Mouse (Mus musculus) MEL (cell line): Measurements from ENCODE around the gene Pygm. TPM values are rescaled to one million over a fixed set of nuclear protein-coding genes. Genes with fewer than 3 reads are reported as not detected.

Experiments
- DNase-seq: peaks from one replicate; pipeline ENCODE4 v3.0.0; 2011; ENCODE audit warnings: low read depth, low spot score
- H3K27ac ChIP-seq: 2 replicates; pipeline ENCODE4 v1.5.1; 2012; ENCODE audit warnings: low read depth, mild to moderate bottlenecking, control low read depth, low read length, moderate library complexity; ENCODE audit not compliant: control insufficient read depth
- H3K27me3 ChIP-seq, 2 experiments: fragments of 150-350 bp in 1 of 2; sonication (generic) in 1 of 2; 2 replicates each; pipeline ENCODE4 v1.6.1; 2012; ENCODE audit warnings: low read length in 2 of 2, mild to moderate bottlenecking in 2 of 2, improper control_type of control experiment in 1 of 2, moderate library complexity in 1 of 2; ENCODE audit not compliant: insufficient read depth in 2 of 2, control insufficient read depth in 1 of 2
- H3K36me3 ChIP-seq, 2 experiments: 2 replicates each; pipeline ENCODE4 v1.6.1; 2012 to 2014; ENCODE audit warnings: low read length in 2 of 2, improper control_type of control experiment in 1 of 2, inconsistent platforms in 1 of 2, mild to moderate bottlenecking in 1 of 2; ENCODE audit not compliant: insufficient read depth in 2 of 2, control insufficient read depth in 1 of 2
- H3K4me1 ChIP-seq, 2 experiments: fragments of 150-350 bp in 1 of 2; sonication (generic) in 1 of 2; 2 replicates each; pipeline ENCODE4 v1.6.1; 2012; ENCODE audit warnings: low read length in 2 of 2, improper control_type of control experiment in 1 of 2, mild to moderate bottlenecking in 1 of 2; ENCODE audit not compliant: insufficient read depth in 2 of 2, control insufficient read depth in 1 of 2
- H3K4me3 ChIP-seq, 2 experiments: fragments of 150-350 bp in 1 of 2; sonication (generic) in 1 of 2; 2 replicates each; pipeline ENCODE4 v1.5.1; 2012; ENCODE audit warnings: low read depth in 2 of 2, low read length in 2 of 2, mild to moderate bottlenecking in 2 of 2, moderate library complexity in 2 of 2, control low read depth in 1 of 2, improper control_type of control experiment in 1 of 2; ENCODE audit not compliant: control insufficient read depth in 1 of 2, insufficient read depth in 1 of 2
- H3K79me2 ChIP-seq: 2 replicates; pipeline ENCODE4 v1.6.1; 2012; ENCODE audit warnings: mild to moderate bottlenecking, low read length, moderate library complexity; ENCODE audit not compliant: control insufficient read depth, poor library complexity, insufficient read depth
- H3K9ac ChIP-seq: 2 replicates; pipeline ENCODE4 v1.6.1; 2012; ENCODE audit warnings: low read depth, mild to moderate bottlenecking, control low read depth, low read length, moderate library complexity; ENCODE audit not compliant: control insufficient read depth, poor library complexity, severe bottlenecking
- H3K9me3 ChIP-seq: fragments of 150-350 bp; sonication (generic); replicated peaks from 2 replicates; pipeline ENCODE4 v1.6.1; 2012; ENCODE audit warnings: mild to moderate bottlenecking, low read length, improper control_type of control experiment, moderate library complexity; ENCODE audit not compliant: insufficient read depth
- BHLHE40 ChIP-seq: IDR thresholded peaks from 2 replicates; pipeline ENCODE4 v1.6.1; 2012; ENCODE audit warnings: low read depth, mild to moderate bottlenecking, inconsistent platforms, low read length, improper control_type of control experiment, borderline replicate concordance
- CHD1 ChIP-seq: IDR thresholded peaks from 2 replicates; pipeline ENCODE4 v1.6.1; 2012; ENCODE audit warnings: low read depth, mild to moderate bottlenecking, inconsistent platforms, low read length, improper control_type of control experiment
- CHD2 ChIP-seq: IDR thresholded peaks from 2 replicates; pipeline ENCODE4 v1.6.1; 2011; ENCODE audit warnings: low read length, improper control_type of control experiment
- CTCF ChIP-seq, 3 experiments: IDR thresholded peaks in 2 of 3; conservative IDR thresholded peaks in 1 of 3; 2 replicates each; pipeline ENCODE4 v1.5.1; 2011 to 2012; ENCODE audit warnings: low read length in 3 of 3, low read depth in 2 of 3, mild to moderate bottlenecking in 2 of 3, improper control_type of control experiment in 1 of 3, inconsistent platforms in 1 of 3, mixed read lengths in 1 of 3, moderate library complexity in 1 of 3; ENCODE audit not compliant: control insufficient read depth in 1 of 3, insufficient read depth in 1 of 3, poor library complexity in 1 of 3, severe bottlenecking in 1 of 3
- E2F4 ChIP-seq: IDR thresholded peaks from 2 replicates; pipeline ENCODE4 v1.6.1; 2011; ENCODE audit warnings: low read depth, low read length, improper control_type of control experiment, borderline replicate concordance
- ELF1 ChIP-seq: IDR thresholded peaks from 2 replicates; pipeline ENCODE4 v1.6.1; 2014; ENCODE audit warnings: low read depth, mild to moderate bottlenecking, inconsistent platforms, low read length, improper control_type of control experiment, moderate library complexity
- EP300 ChIP-seq, 2 experiments: IDR thresholded peaks; 2 replicates each; pipeline ENCODE4 v1.6.1; 2011; ENCODE audit warnings: improper control_type of control experiment in 2 of 2, low read length in 2 of 2, low read depth in 1 of 2, mild to moderate bottlenecking in 1 of 2
- ETS1 ChIP-seq: IDR thresholded peaks from 2 replicates; pipeline ENCODE4 v1.6.1; 2012; ENCODE audit warnings: low read depth, mild to moderate bottlenecking, inconsistent platforms, low read length, improper control_type of control experiment, moderate library complexity
- GABPA ChIP-seq: IDR thresholded peaks from 2 replicates; pipeline ENCODE4 v1.6.1; 2012; ENCODE audit warnings: low read depth, mild to moderate bottlenecking, inconsistent platforms, low read length, improper control_type of control experiment, moderate library complexity
- JUND ChIP-seq: IDR thresholded peaks from 2 replicates; pipeline ENCODE4 v1.6.1; 2011; ENCODE audit warnings: low read depth, mild to moderate bottlenecking, improper control_type of control experiment, low read length
- KAT2A ChIP-seq: conservative IDR thresholded peaks from 2 replicates; pipeline ENCODE4 v1.6.1; 2012; ENCODE audit warnings: low read depth, low read length, improper control_type of control experiment, inconsistent platforms
- MAFK ChIP-seq: IDR thresholded peaks from 2 replicates; pipeline ENCODE4 v1.6.1; 2011; ENCODE audit warnings: low read depth, mild to moderate bottlenecking, low read length, improper control_type of control experiment, borderline replicate concordance
- MAX ChIP-seq: IDR thresholded peaks from 2 replicates; pipeline ENCODE4 v1.6.1; 2011; ENCODE audit warnings: low read length, improper control_type of control experiment
- MAZ ChIP-seq: IDR thresholded peaks from 2 replicates; pipeline ENCODE4 v1.6.1; 2012; ENCODE audit warnings: low read depth, mild to moderate bottlenecking, inconsistent platforms, low read length, improper control_type of control experiment
- MEF2A ChIP-seq: IDR thresholded peaks from 2 replicates; pipeline ENCODE4 v1.6.1; 2014; ENCODE audit warnings: low read depth, mild to moderate bottlenecking, inconsistent platforms, low read length, improper control_type of control experiment; ENCODE audit not compliant: poor library complexity, insufficient replicate concordance, severe bottlenecking; ENCODE audit errors: extremely low read depth
- MXI1 ChIP-seq: IDR thresholded peaks from 2 replicates; pipeline ENCODE4 v1.6.1; 2011; ENCODE audit warnings: mild to moderate bottlenecking, low read depth, low read length, improper control_type of control experiment
- MYB ChIP-seq: IDR thresholded peaks from 2 replicates; pipeline ENCODE4 v1.6.1; 2011; ENCODE audit warnings: mild to moderate bottlenecking, low read depth, low read length, improper control_type of control experiment
- MYC ChIP-seq: IDR thresholded peaks from 2 replicates; pipeline ENCODE4 v1.6.1; 2011; ENCODE audit warnings: low read depth, mild to moderate bottlenecking, low read length, improper control_type of control experiment, moderate library complexity
- NELFE ChIP-seq: IDR thresholded peaks from 2 replicates; pipeline ENCODE4 v1.6.1; 2011; ENCODE audit warnings: low read depth, low read length, improper control_type of control experiment
- NRF1 ChIP-seq: IDR thresholded peaks from 2 replicates; pipeline ENCODE4 v1.6.1; 2014; ENCODE audit warnings: low read depth, mild to moderate bottlenecking, inconsistent platforms, low read length, improper control_type of control experiment, moderate library complexity; ENCODE audit not compliant: poor library complexity, insufficient read depth, severe bottlenecking
- POLR2A ChIP-seq, 2 experiments: IDR thresholded peaks; 2 replicates each; pipeline ENCODE4 v1.6.1; 2011 to 2012; ENCODE audit warnings: low read length in 2 of 2, mild to moderate bottlenecking in 2 of 2, control low read depth in 1 of 2, improper control_type of control experiment in 1 of 2, low read depth in 1 of 2, moderate library complexity in 1 of 2; ENCODE audit not compliant: control insufficient read depth in 1 of 2, insufficient read depth in 1 of 2, poor library complexity in 1 of 2
- POLR2AphosphoS2 ChIP-seq: IDR thresholded peaks from 2 replicates; pipeline ENCODE4 v1.6.1; 2011; ENCODE audit warnings: low read length, improper control_type of control experiment
- POLR2AphosphoS5 ChIP-seq: IDR thresholded peaks from 2 replicates; pipeline ENCODE4 v1.6.1; 2012; ENCODE audit warnings: low read depth, borderline replicate concordance, mild to moderate bottlenecking, inconsistent platforms, low read length, moderate library complexity, mixed read lengths
- RAD21 ChIP-seq: IDR thresholded peaks from 2 replicates; pipeline ENCODE4 v1.6.1; 2011; ENCODE audit warnings: mild to moderate bottlenecking, low read depth, low read length, improper control_type of control experiment
- RCOR1 ChIP-seq: IDR thresholded peaks from 2 replicates; pipeline ENCODE4 v1.6.1; 2012; ENCODE audit warnings: low read depth, mild to moderate bottlenecking, inconsistent platforms, low read length, improper control_type of control experiment
- SIN3A ChIP-seq: IDR thresholded peaks from 2 replicates; pipeline ENCODE4 v1.6.1; 2012; ENCODE audit warnings: low read length, improper control_type of control experiment, inconsistent platforms
- SMC3 ChIP-seq: IDR thresholded peaks from 2 replicates; pipeline ENCODE4 v1.6.1; 2011; ENCODE audit warnings: low read depth, low read length, improper control_type of control experiment
- TAL1 ChIP-seq: IDR thresholded peaks from 2 replicates; pipeline ENCODE4 v1.6.1; 2012; ENCODE audit warnings: mild to moderate bottlenecking, inconsistent platforms, low read length, moderate library complexity, mixed read lengths
- TBP ChIP-seq: IDR thresholded peaks from 2 replicates; pipeline ENCODE4 v1.8.0; 2011; ENCODE audit warnings: low read depth, low read length, improper control_type of control experiment
- TCF12 ChIP-seq: IDR thresholded peaks from 2 replicates; pipeline ENCODE4 v1.6.1; 2014; ENCODE audit warnings: low read depth, mild to moderate bottlenecking, inconsistent platforms, low read length, improper control_type of control experiment, moderate library complexity
- UBTF ChIP-seq: IDR thresholded peaks from 2 replicates; pipeline ENCODE4 v1.6.1; 2012; ENCODE audit warnings: low read depth, mild to moderate bottlenecking, inconsistent platforms, low read length, improper control_type of control experiment, moderate library complexity, borderline replicate concordance; ENCODE audit not compliant: insufficient read depth
- USF1 ChIP-seq: IDR thresholded peaks from 2 replicates; pipeline ENCODE4 v1.6.1; 2014; ENCODE audit warnings: low read depth, mild to moderate bottlenecking, inconsistent platforms, low read length, improper control_type of control experiment, moderate library complexity
- USF2 ChIP-seq, 2 experiments: IDR thresholded peaks; 2 replicates each; pipeline ENCODE4 v1.6.1; 2011 to 2012; ENCODE audit warnings: improper control_type of control experiment in 2 of 2, low read length in 2 of 2, borderline replicate concordance in 1 of 2, inconsistent platforms in 1 of 2, low read depth in 1 of 2, mild to moderate bottlenecking in 1 of 2; ENCODE audit not compliant: insufficient read depth in 1 of 2
- ZC3H11A ChIP-seq: IDR thresholded peaks from 2 replicates; pipeline ENCODE4 v1.6.1; 2012; ENCODE audit warnings: low read depth, mild to moderate bottlenecking, inconsistent platforms, low read length, improper control_type of control experiment
- ZMIZ1 ChIP-seq: IDR thresholded peaks from 2 replicates; pipeline ENCODE4 v1.6.1; 2012; ENCODE audit warnings: low read depth, mild to moderate bottlenecking, inconsistent platforms, low read length, improper control_type of control experiment, moderate library complexity
- ZNF384 ChIP-seq: IDR thresholded peaks from 2 replicates; pipeline ENCODE4 v1.6.1; 2012; ENCODE audit warnings: low read depth, mild to moderate bottlenecking, inconsistent platforms, low read length, improper control_type of control experiment
- polyA plus RNA-seq, 2 experiments: library from polyadenylated mRNA; stranded (reverse) in 1 of 2; unstranded in 1 of 2; fragments of >175 nt in 1 of 2; fragments of >200 nt in 1 of 2; gene quantifications; 2 replicates each; pipeline versions ENCODE4 v1.2.1 to v1.2.4; 2012; ENCODE audit warnings: low replicate concordance in 2 of 2, low read depth in 1 of 2; ENCODE audit not compliant: insufficient read length in 2 of 2, insufficient read depth in 1 of 2, missing spikeins in 1 of 2
- total RNA-seq: library from RNA; depleted of rRNA; stranded (reverse); fragments of 300-350 nt; gene quantifications from 2 replicates; pipeline ENCODE4 v1.2.3, GENCODE M21; 2012

Gene Pygm
- total and polyA plus RNA-seq, 3 experiments: 0.73 to 3.3 TPM; not detected in 1

DNA sequence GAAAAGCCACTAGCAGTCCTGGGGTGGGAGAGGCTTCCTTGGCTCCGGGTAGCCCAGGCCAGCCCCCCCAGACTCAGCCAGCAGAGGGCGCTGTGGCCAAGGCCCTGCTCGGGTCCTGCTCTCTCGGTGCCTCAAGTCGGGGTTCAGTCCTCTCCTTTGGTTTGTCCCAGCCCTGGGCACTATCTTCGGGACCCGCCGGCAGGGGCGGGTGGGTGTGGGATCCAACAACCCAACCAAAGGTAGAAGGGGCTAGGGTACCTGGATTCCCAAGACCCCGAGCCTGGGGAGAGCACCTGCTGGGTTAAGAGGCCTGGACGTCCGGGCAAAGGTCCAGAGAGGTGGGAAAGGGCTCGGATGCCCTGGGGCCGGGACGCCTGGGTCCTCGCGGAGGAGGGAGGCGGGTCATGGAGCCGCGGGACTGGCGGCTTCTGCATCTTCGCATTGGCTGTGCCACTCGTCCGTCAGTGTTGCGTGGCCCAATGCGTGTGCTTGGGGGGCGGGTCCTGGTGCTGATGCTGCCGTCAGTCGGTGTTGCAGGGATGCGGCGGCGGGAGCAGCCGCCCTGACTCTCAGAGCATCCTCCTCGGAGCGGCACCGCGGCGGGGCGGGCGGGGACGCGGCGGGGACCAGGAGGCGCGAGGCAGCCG lies 34.2 kb downstream of the Pygm start, which contains the start of gene Nrxn2:
TSS of gene Nrxn2 (plus strand) at position 499 of the 647 bp plus-strand sequence.
- peak within 1 kb of the TSS; percentile 23 for H3K9ac ChIP-seq
- no peaks in the 10 kb centered on the region for H3K27me3 ChIP-seq
- no peaks in the 10 kb centered on the region for H3K36me3 ChIP-seq
- no peaks in the 10 kb centered on the region for H3K4me1 ChIP-seq
- no peaks in the 10 kb centered on the region for H3K79me2 ChIP-seq
- no peak within 1 kb of the TSS for H3K27ac ChIP-seq
- no peaks in the 10 kb centered on the region for H3K9me3 ChIP-seq
- peak; percentile 92 for DNase-seq
- peak within 1 kb of the TSS; percentile 53 to 60 for H3K4me3 ChIP-seq
- no peak for TF ChIP-seq POLR2A (IDR thresholded peaks at IDR 0.05; ENCODE audit: control insufficient read depth in 1 of 2, insufficient read depth in 1 of 2, low read depth in 1 of 2, low read length in 2 of 2, poor library complexity in 1 of 2)
- no peak for TF ChIP-seq EP300 (IDR thresholded peaks at IDR 0.05; ENCODE audit: low read depth in 1 of 2, low read length in 2 of 2)
- TF ChIP-seq NRF1: 0 out of 2 replicates have a peak, but pooled peaks have one; percentile 16
- TF ChIP-seq ELF1: 0 out of 2 replicates have a peak, but pooled peaks have one; percentile 20
- TF ChIP-seq TBP: no peak
- TF ChIP-seq MYC: no peak
- peak; percentile 41; the same call in 1 of the 2 replicates for TF ChIP-seq ZC3H11A
- TF ChIP-seq RCOR1: peak; percentile 79
- TF ChIP-seq BHLHE40: no peak
- TF ChIP-seq GABPA: no peak
- TF ChIP-seq CTCF (IDR thresholded peaks at IDR 0.05 in 2 of 3, conservative IDR thresholded peaks at IDR 0.05 in 1 of 3; ENCODE audit: control insufficient read depth in 1 of 3, insufficient read depth in 1 of 3, low read depth in 2 of 3, low read length in 3 of 3, poor library complexity in 1 of 3, severe bottlenecking in 1 of 3): peak; percentile 85 to 97 (median 88)
- TF ChIP-seq ZNF384: no peak
- no peak for TF ChIP-seq USF1
- no peak for TF ChIP-seq ETS1
- TF ChIP-seq NELFE: no peak
- TF ChIP-seq MXI1: peak; percentile 36; the same call in 1 of the 2 replicates
- TF ChIP-seq MAX: no peak
- TF ChIP-seq MAFK: no peak
- TF ChIP-seq POLR2AphosphoS5: no peak
- no peak for TF ChIP-seq CHD1
- TF ChIP-seq MEF2A: no peak
- peak; percentile 83; the same call in 1 of the 2 replicates for TF ChIP-seq MAZ
- TF ChIP-seq SMC3: peak; percentile 58
- 0 out of 2 replicates have a peak, but pooled peaks have one; percentile 15 for TF ChIP-seq TCF12
- no peak for TF ChIP-seq JUND
- no peak for TF ChIP-seq KAT2A
- TF ChIP-seq E2F4: no peak
- TF ChIP-seq SIN3A: no peak
- TF ChIP-seq ZMIZ1: no peak
- no peak for TF ChIP-seq POLR2AphosphoS2
- 0 out of 2 replicates have a peak, but pooled peaks have one; percentile 1 for TF ChIP-seq UBTF
- no peak for TF ChIP-seq USF2 (IDR thresholded peaks at IDR 0.05; ENCODE audit: borderline replicate concordance in 1 of 2, insufficient read depth in 1 of 2, low read depth in 1 of 2, low read length in 2 of 2)
- no peak for TF ChIP-seq MYB
- TF ChIP-seq RAD21: peak; percentile 60
- TF ChIP-seq CHD2: no peak; the same call in 1 of the 2 replicates
- no peak for TF ChIP-seq TAL1
